Mouse (Mus musculus) left cerebral cortex, adult 11 months (tissue): ENCODE data around the gene Olfr223.
"Not testable (repeated sequence)": the region's sequence is repeated elsewhere in the genome, so short reads cannot be mapped to it uniquely, and the experiment has no call there.

Source experiments
- DNase-seq: peaks from one replicate; pipeline ENCODE4 v3.0.0; 2022; ENCODE audit warnings: low spot score

The Olfr223 gene

GRCm38 (mm10) chr11:59593189-59593588, at the start of gene Olfr223:
Gene Olfr223 (minus strand): TSS chr11:59593289.
- DNase-seq = no peak

- no peak for DNase-seq
Observed at GRCm38 (mm10) chr11:59642420-59642819, 49.3 kb upstream of the Olfr223 start.

GRCm38 (mm10) chr11:59641227-59641626, 48.1 kb upstream of the Olfr223 start:
- DNase-seq = no peak

GRCm38 (mm10) chr11:59639957-59640643, 47.0 kb upstream of the Olfr223 start:
- DNase-seq = no peak

- DNase-seq = no peak
Observed at GRCm38 (mm10) chr11:59636695-59637414, 43.8 kb upstream of the Olfr223 start.

GRCm38 (mm10) chr11:59635821-59636694, 43.0 kb upstream of the Olfr223 start:
- DNase-seq = no peak

GRCm38 (mm10) chr11:59635251-59635795, 42.2 kb upstream of the Olfr223 start:
- DNase-seq = no peak

- no peak for DNase-seq
Observed at GRCm38 (mm10) chr11:59634001-59634660, 41.0 kb upstream of the Olfr223 start.

GRCm38 (mm10) chr11:59633037-59633436, 39.9 kb upstream of the Olfr223 start:
- peak; percentile 28 for DNase-seq

- DNase-seq = no peak
Observed at GRCm38 (mm10) chr11:59631980-59632379, 38.9 kb upstream of the Olfr223 start.

GRCm38 (mm10) chr11:59629871-59630270, 36.8 kb upstream of the Olfr223 start:
- DNase-seq = no peak

- no peak for DNase-seq
Observed at GRCm38 (mm10) chr11:59628177-59628576, 35.1 kb upstream of the Olfr223 start.

GRCm38 (mm10) chr11:59626192-59626591, 33.1 kb upstream of the Olfr223 start:
- no peak for DNase-seq

- peak; percentile 65 for DNase-seq
Observed at GRCm38 (mm10) chr11:59624017-59624630, 31.0 kb upstream of the Olfr223 start.

GRCm38 (mm10) chr11:59622214-59622613, 29.1 kb upstream of the Olfr223 start:
- no peak for DNase-seq

- DNase-seq = not testable (repeated sequence)
Observed at GRCm38 (mm10) chr11:59616986-59617385, 23.9 kb upstream of the Olfr223 start.

- DNase-seq = peak; percentile 29
Observed at GRCm38 (mm10) chr11:59614120-59614519, 21.0 kb upstream of the Olfr223 start.

GRCm38 (mm10) chr11:59611646-59612045, 18.6 kb upstream of the Olfr223 start:
- DNase-seq = no peak

- DNase-seq = no peak
Observed at GRCm38 (mm10) chr11:59602287-59602686, 9.2 kb upstream of the Olfr223 start.

- no peak for DNase-seq
Observed at GRCm38 (mm10) chr11:59600872-59601271, 7.8 kb upstream of the Olfr223 start.

- DNase-seq = no peak
Observed at GRCm38 (mm10) chr11:59599211-59599610, 6.1 kb upstream of the Olfr223 start.
